Mouse (Mus musculus): Measurements from ENCODE around the gene Xpc. TPM values are rescaled to one million over a fixed set of nuclear protein-coding genes. Genes with fewer than 3 reads are reported as not detected.

Gene Xpc
- total and polyA plus RNA-seq, 3 experiments, result 15.3 to 15.5 TPM; not detected in 1

Other genes with a start within 250 kb of the Xpc start
- gene Wnt7a, start 104.5 kb downstream of the Xpc start, total RNA-seq (2012; rRNA removed), result not detected in 2 replicates
- not detected for gene Wnt7a, start 104.5 kb downstream of the Xpc start, polyA plus RNA-seq (2012; ENCODE audit: insufficient read depth in 1 of 2, insufficient read length in 2 of 2, low read depth in 1 of 2, low replicate concordance in 2 of 2, missing spikeins in 1 of 2)
- gene Chchd4, start 42.3 kb downstream of the Xpc start, total RNA-seq (2012; rRNA removed), result 43.5 and 54.8 TPM in 2 replicates
- 10 to 100 TPM in 1 of 2 experiments, not detected in 1; 38.5 TPM for gene Chchd4, start 42.3 kb downstream of the Xpc start, polyA plus RNA-seq (2012; ENCODE audit: insufficient read depth in 1 of 2, insufficient read length in 2 of 2, low read depth in 1 of 2, low replicate concordance in 2 of 2, missing spikeins in 1 of 2)
- gene Tmem43, start 42.2 kb downstream of the Xpc start, total RNA-seq (2012; rRNA removed), result 17.0 and 22.3 TPM in 2 replicates
- 10 to 100 TPM in 1 of 2 experiments, not detected in 1; 23.7 TPM for gene Tmem43, start 42.2 kb downstream of the Xpc start, polyA plus RNA-seq (2012; ENCODE audit: insufficient read depth in 1 of 2, insufficient read length in 2 of 2, low read depth in 1 of 2, low replicate concordance in 2 of 2, missing spikeins in 1 of 2)
- 235 and 259 TPM in 2 replicates for gene Lsm3, start within 50 bp of the Xpc start, total RNA-seq (2012; rRNA removed)
- 100 to 1,000 TPM in 1 of 2 experiments, not detected in 1; 238 TPM for gene Lsm3, start within 50 bp of the Xpc start, polyA plus RNA-seq (2012; ENCODE audit: insufficient read depth in 1 of 2, insufficient read length in 2 of 2, low read depth in 1 of 2, low replicate concordance in 2 of 2, missing spikeins in 1 of 2)
- gene Slc6a6, start 168.2 kb upstream of the Xpc start, total RNA-seq (2012; rRNA removed), result 54.6 and 57.2 TPM in 2 replicates
- gene Slc6a6, start 168.2 kb upstream of the Xpc start, polyA plus RNA-seq (2012; ENCODE audit: insufficient read depth in 1 of 2, insufficient read length in 2 of 2, low read depth in 1 of 2, low replicate concordance in 2 of 2, missing spikeins in 1 of 2), result 10 to 100 TPM in 1 of 2 experiments, not detected in 1; 90.0 TPM